Mouse (Mus musculus): ENCODE results near the gene Myo9a.

DNA sequence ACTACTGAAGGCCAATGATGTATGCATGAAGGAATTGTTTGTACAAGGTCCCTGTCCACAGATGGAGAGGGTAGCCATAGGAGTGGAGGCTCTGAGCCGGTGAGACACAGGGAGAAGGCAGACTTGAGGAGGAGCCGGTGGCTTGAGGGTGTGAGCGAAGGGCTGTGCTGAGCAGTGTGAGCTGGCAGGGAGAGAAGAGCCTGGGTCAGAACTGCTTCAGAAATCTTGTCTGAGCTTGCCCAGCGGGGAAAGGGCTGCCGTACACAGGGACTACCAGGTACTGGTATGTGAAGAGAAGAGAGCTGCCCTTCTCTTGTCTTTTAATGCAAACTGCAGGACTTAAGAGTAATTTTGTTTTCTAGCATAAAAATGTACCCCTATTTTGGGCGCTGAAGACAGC lies 17.6 kb upstream of the Myo9a start:
- no peak for TF ChIP-seq POLR2A (IDR thresholded peaks at IDR 0.05; ENCODE audit: low read depth, low read length)
- no peak for TF ChIP-seq MXI1 (IDR thresholded peaks at IDR 0.05; ENCODE audit: low read depth, low read length)
- no peak for TF ChIP-seq CTCF (conservative IDR thresholded peaks at IDR 0.05 in 1 of 2, IDR thresholded peaks at IDR 0.05 in 1 of 2; ENCODE audit: low read depth in 2 of 2, low read length in 2 of 2)
